Mouse (Mus musculus) E14TG2a.4 (cell line): ENCODE measurements at regions not wholly inside any gene's neighbourhood (a gene's known extent, or its start where the extent isn't known, plus 50 kb on each side); places are given as distances from the start of the nearest gene placed in this dataset.

ENCODE experiments used
- CTCF ChIP-seq: conservative IDR thresholded peaks from 2 replicates; pipeline ENCODE4 v1.5.1; 2014; ENCODE audit warnings: low read length
- NANOG ChIP-seq: IDR thresholded peaks from 2 replicates; pipeline ENCODE4 v1.6.1; 2014; ENCODE audit warnings: borderline replicate concordance, low read length, mixed read lengths
- POU5F1 ChIP-seq: IDR thresholded peaks from 2 replicates; pipeline ENCODE4 v1.6.1; 2014; ENCODE audit warnings: low read length, borderline replicate concordance

- no peak for TF ChIP-seq CTCF
- TF ChIP-seq POU5F1: no peak
- TF ChIP-seq NANOG: no peak
These were observed 750.3 kb downstream of the Kcnj2 start for GRCm38 (mm10) chr11:111816176-111816775.
